Comparison of ENCODE assay signal across 13 mouse cellular contexts in genomic region chr11:67549306-67549705, GRCm38 (mm10).
A peak's percentile ranks its signal among the peaks of the same experiment; 100 is the strongest.
DNase-seq lines count a peak whose midpoint lies in the region; ATAC-seq and TF ChIP-seq lines count a peak whose summit lies in the region.
"Had no signal": no experiment of that assay in that cellular context is flagged by ENCODE, and none has a peak within 500 bp of the region (broad histone marks: within the 10 kb centered on the region; RNA-seq: fewer than 3 reads in every experiment).

No protein-coding gene starts in this region.

- ATAC-seq in forebrain, embryonic 14.5 days: no peak
- ATAC-seq in forebrain, embryonic 12.5 days (ENCODE audit: low FRiP score): no peak

- no peak overlapping the region for H3K4me2 ChIP-seq in forebrain, embryonic 14.5 days (ENCODE audit: low read length)
- no peak overlapping the region for H3K4me2 ChIP-seq in forebrain, embryonic 12.5 days
- H3K4me2 ChIP-seq: liver, embryonic 11.5 days had no signal

- no peak overlapping the region for H3K9ac ChIP-seq in forebrain, embryonic 14.5 days (ENCODE audit: low read length)
- no peak overlapping the region for H3K9ac ChIP-seq in forebrain, embryonic 12.5 days

- H3K27ac ChIP-seq in forebrain, embryonic 14.5 days (ENCODE audit: low read depth, low read length): no peak overlapping the region
- no peak overlapping the region for H3K27ac ChIP-seq in forebrain, embryonic 12.5 days
- H3K27ac ChIP-seq in testis, adult 2 months (ENCODE audit: control insufficient read depth, insufficient read depth, low read depth, low read length): no peak overlapping the region

- DNase-seq in forebrain, embryonic 14.5 days (ENCODE audit: low spot score): peak; percentile 59
- DNase-seq in layer of hippocampus, adult 9-11 months: peak; percentile 41
- DNase-seq in layer of hippocampus, postnatal 25 days (ENCODE audit: extremely low spot score in 1 of 2, low spot score in 1 of 2): no peak
- no peak for DNase-seq in testis, postnatal 10 days (ENCODE audit: low spot score)
- DNase-seq in cerebellum, adult 11-12 months: no peak
- no peak for DNase-seq in urinary bladder, adult 2 months (ENCODE audit: low spot score)
- DNase-seq: adrenal gland, postnatal 36 days; cerebellum, adult 9-11 months; heart, postnatal 14 days; thymus, adult 18-20 months had no signal

- H3K27me3 ChIP-seq in forebrain, embryonic 14.5 days (replicated peaks; ENCODE audit: control insufficient read depth, insufficient read depth, low read length): no peaks in the 10 kb centered on the region
- H3K27me3 ChIP-seq in forebrain, embryonic 12.5 days: no peaks in the 10 kb centered on the region
- H3K27me3 ChIP-seq in testis, adult 2 months (ENCODE audit: control insufficient read depth, insufficient read depth, low read length): no peaks in the 10 kb centered on the region

- H3K4me1 ChIP-seq in forebrain, embryonic 14.5 days (ENCODE audit: control insufficient read depth, insufficient read depth, low read length): no peaks in the 10 kb centered on the region
- H3K4me1 ChIP-seq in forebrain, embryonic 12.5 days: peaks cover 6% of the 10 kb centered on the region; the same call in 1 of the 2 replicates
- peaks cover 5% of the 10 kb centered on the region for H3K4me1 ChIP-seq in testis, adult 2 months (ENCODE audit: control insufficient read depth, insufficient read depth, low read length)

- H3K4me3 ChIP-seq in forebrain, embryonic 14.5 days (ENCODE audit: low read depth, low read length): no peak overlapping the region
- H3K4me3 ChIP-seq in forebrain, embryonic 12.5 days (replicated peaks): no peak overlapping the region
- peak overlapping the region; percentile 19; the same call in 1 of the 2 replicates for H3K4me3 ChIP-seq in testis, adult 2 months (ENCODE audit: control insufficient read depth, low read depth, low read length)

- no peaks in the 10 kb centered on the region for H3K36me3 ChIP-seq in forebrain, embryonic 14.5 days (ENCODE audit: control insufficient read depth, insufficient read depth, low read length)
- no peaks in the 10 kb centered on the region for H3K36me3 ChIP-seq in forebrain, embryonic 12.5 days (replicated peaks)
- no peaks in the 10 kb centered on the region for H3K36me3 ChIP-seq in testis, adult 2 months (ENCODE audit: control insufficient read depth, insufficient read depth, low read length)

- WGBS in forebrain, embryonic 14.5 days: 86% methylated on average over 4 of the region's 4 CpGs
- 87% methylated on average over 4 of the region's 4 CpGs for WGBS in forebrain, embryonic 12.5 days

- TF ChIP-seq CTCF in testis, adult 2 months (IDR thresholded peaks at IDR 0.05; ENCODE audit: control insufficient read depth, insufficient read depth, insufficient replicate concordance, low read depth, low read length): no peak

- no peak for TF ChIP-seq POLR2A in testis, adult 2 months (IDR thresholded peaks at IDR 0.05; ENCODE audit: control insufficient read depth, low read depth, low read length)

- no peaks in the 10 kb centered on the region for H3K9me3 ChIP-seq in forebrain, embryonic 14.5 days (replicated peaks; ENCODE audit: control insufficient read depth, low read length)
- H3K9me3 ChIP-seq in forebrain, embryonic 12.5 days: no peaks in the 10 kb centered on the region

Comparison
In these comparisons a context has a peak if more than half of its experiments do, and no peak if none do; other contexts are left out.
1. DNase-seq: peak in forebrain, embryonic 14.5 days (single experiment) and layer of hippocampus, adult 9-11 months (single experiment); none in layer of hippocampus, postnatal 25 days (0 of 2), testis, postnatal 10 days (single experiment), cerebellum, adult 11-12 months (single experiment) and urinary bladder, adult 2 months (single experiment).